Mouse (Mus musculus) kidney, embryonic 15.5 days (tissue): ENCODE data around the gene Pitpnb. TPM values are rescaled to one million over a fixed set of nuclear protein-coding genes. Genes with fewer than 3 reads are reported as not detected.
A peak's percentile ranks its signal among the peaks of the same experiment; 100 is the strongest.

Source experiments
- ATAC-seq: fragments of 200-750 bp; cut with Nextera tagmentation; replicated peaks from 2 replicates; pipeline ENCODE4 v1.8.0; 2017; ENCODE audit warnings: moderate TSS enrichment; ENCODE audit not compliant: low FRiP score
- H3K27ac ChIP-seq: fragments of 300-500 bp; sonication (generic); 2 replicates; pipeline ENCODE4 v1.5.1; 2015; ENCODE audit warnings: mild to moderate bottlenecking, inconsistent platforms
- H3K27me3 ChIP-seq: fragments of 300-500 bp; sonication (generic); 2 replicates; pipeline ENCODE4 v1.6.1; 2015; ENCODE audit warnings: inconsistent platforms
- H3K36me3 ChIP-seq: fragments of 300-500 bp; sonication (generic); 2 replicates; pipeline ENCODE4 v1.6.1; 2015; ENCODE audit warnings: inconsistent platforms
- H3K4me1 ChIP-seq: fragments of 300-500 bp; sonication (generic); 2 replicates; pipeline ENCODE4 v1.6.1; 2015; ENCODE audit warnings: inconsistent platforms
- H3K4me2 ChIP-seq: fragments of 300-500 bp; sonication (generic); 2 replicates; pipeline ENCODE4 v1.6.1; 2015; ENCODE audit warnings: moderate library complexity, mild to moderate bottlenecking, inconsistent platforms
- H3K4me3 ChIP-seq: fragments of 300-500 bp; sonication (generic); replicated peaks from 2 replicates; pipeline ENCODE4 v1.5.1; 2015; ENCODE audit warnings: mild to moderate bottlenecking, inconsistent platforms
- H3K9ac ChIP-seq: fragments of 300-500 bp; sonication (generic); 2 replicates; pipeline ENCODE4 v1.6.1; 2015; ENCODE audit warnings: mild to moderate bottlenecking, inconsistent platforms
- H3K9me3 ChIP-seq: fragments of 300-500 bp; sonication (generic); replicated peaks from 2 replicates; pipeline ENCODE4 v1.6.1; 2016; ENCODE audit warnings: inconsistent platforms
- WGBS: fragments of 180-500 bp; shearing (Covaris S2); methylation state at CpG from one replicate; pipeline ENCODE4 v1.1.7; 2015; ENCODE audit warnings: mixed read lengths; 5-methylcytosine and 5-hydroxymethylcytosine counted together
- polyA plus RNA-seq: library from polyadenylated mRNA; unstranded; fragments of >200 nt; fragmentation: Nextera tagmentation; extraction: Ambion mirVana; gene quantifications from 2 replicates; pipeline ENCODE4 v1.2.1, GENCODE M21; 2015

Gene Pitpnb
- polyA plus RNA-seq, 1 experiment from 2014 or later, result 104 TPM

GRCm38 (mm10) chr5:111313833-111314232 lies 16.7 kb upstream of the Pitpnb start:
- 77% methylated on average over 9 of the region's 9 CpGs for WGBS
- Histone ChIP-seq H3K4me1 (no peaks in the 10 kb centered on the region), H3K9ac (no peak overlapping the region), H3K27ac (no peak overlapping the region), H3K4me3 (no peak overlapping the region), H3K9me3 (no peaks in the 10 kb centered on the region), H3K36me3 (no peaks in the 10 kb centered on the region), H3K4me2 (no peak overlapping the region), H3K27me3 (no peaks in the 10 kb centered on the region)
- no peak for ATAC-seq

- no peak for ATAC-seq
- H3K27ac ChIP-seq, result no peak overlapping the region
- H3K4me1 ChIP-seq, result no peaks in the 10 kb centered on the region
- 91% methylated on average over 6 of the region's 6 CpGs for WGBS
- H3K4me2 ChIP-seq, result no peak overlapping the region
- no peak overlapping the region for H3K9ac ChIP-seq
- H3K9me3 ChIP-seq, result no peaks in the 10 kb centered on the region
- no peaks in the 10 kb centered on the region for H3K36me3 ChIP-seq
- H3K27me3 ChIP-seq, result no peaks in the 10 kb centered on the region
- H3K4me3 ChIP-seq, result no peak overlapping the region
Observed at GRCm38 (mm10) chr5:111315061-111315460, 15.5 kb upstream of the Pitpnb start.

- Histone ChIP-seq H3K27ac (no peak overlapping the region), H3K4me3 (no peak overlapping the region), H3K36me3 (no peaks in the 10 kb centered on the region), H3K4me1 (no peaks in the 10 kb centered on the region), H3K9me3 (no peaks in the 10 kb centered on the region), H3K27me3 (no peaks in the 10 kb centered on the region), H3K9ac (no peak overlapping the region), H3K4me2 (no peak overlapping the region)
- no peak for ATAC-seq
- WGBS, result 89% methylated on average over 3 of the region's 3 CpGs
Observed at GRCm38 (mm10) chr5:111317526-111317925, 13.0 kb upstream of the Pitpnb start.

- H3K9me3 ChIP-seq, result no peaks in the 10 kb centered on the region
- H3K27ac ChIP-seq, result no peak overlapping the region
- no peak for ATAC-seq
- 43% methylated on average over 1 of the region's 1 CpGs for WGBS
- peaks cover 2% of the 10 kb centered on the region; the same call in 1 of the 2 replicates for H3K4me1 ChIP-seq
- H3K4me2 ChIP-seq, result no peak overlapping the region
- H3K4me3 ChIP-seq, result no peak overlapping the region
- no peak overlapping the region for H3K9ac ChIP-seq
- H3K36me3 ChIP-seq, result no peaks in the 10 kb centered on the region
- no peaks in the 10 kb centered on the region for H3K27me3 ChIP-seq
Observed at GRCm38 (mm10) chr5:111318946-111319345, 11.6 kb upstream of the Pitpnb start.

GRCm38 (mm10) chr5:111325813-111326212 lies 4.8 kb upstream of the Pitpnb start:
- Histone ChIP-seq H3K27ac (no peak overlapping the region), H3K4me3 (no peak overlapping the region), H3K36me3 (no peaks in the 10 kb centered on the region), H3K9ac (no peak overlapping the region), H3K9me3 (no peaks in the 10 kb centered on the region), H3K27me3 (no peaks in the 10 kb centered on the region), H3K4me2 (no peak overlapping the region), H3K4me1 (peaks cover 8% of the 10 kb centered on the region)
- 14% methylated on average over 1 of the region's 1 CpGs for WGBS
- no peak for ATAC-seq

GRCm38 (mm10) chr5:111327420-111327819 lies 3.1 kb upstream of the Pitpnb start:
- Histone ChIP-seq H3K36me3 (no peaks in the 10 kb centered on the region), H3K9ac (no peak overlapping the region), H3K4me1 (peaks cover 19% of the 10 kb centered on the region), H3K27ac (no peak overlapping the region), H3K27me3 (no peaks in the 10 kb centered on the region), H3K4me2 (no peak overlapping the region), H3K9me3 (no peaks in the 10 kb centered on the region), H3K4me3 (no peak overlapping the region)
- 77% methylated on average over 7 of the region's 7 CpGs for WGBS
- ATAC-seq, result no peak

- Histone ChIP-seq H3K9ac (peak overlapping the region; percentile 97), H3K4me1 (peaks cover 18% of the 10 kb centered on the region), H3K36me3 (peaks cover 16% of the 10 kb centered on the region), H3K27me3 (no peaks in the 10 kb centered on the region), H3K4me2 (peak overlapping the region; percentile 78), H3K9me3 (no peaks in the 10 kb centered on the region), H3K27ac (peak overlapping the region; percentile 89), H3K4me3 (peak overlapping the region; percentile 91)
- 23% methylated on average over 10 of the region's 10 CpGs for WGBS
- ATAC-seq, result peak; percentile 45
Observed at GRCm38 (mm10) chr5:111329782-111330416, 664 bp upstream of the Pitpnb start.

GRCm38 (mm10) chr5:111331099-111331435 lies 504 bp downstream of the Pitpnb start:
- WGBS, result under 1% methylated on average over 14 of the region's 14 CpGs
- ATAC-seq, result no peak
- peaks cover 18% of the 10 kb centered on the region for H3K4me1 ChIP-seq

GRCm38 (mm10) chr5:111335939-111336691 lies 5.6 kb downstream of the Pitpnb start:
- Histone ChIP-seq H3K27ac (no peak overlapping the region), H3K4me3 (no peak overlapping the region), H3K9ac (no peak overlapping the region), H3K9me3 (no peaks in the 10 kb centered on the region), H3K27me3 (no peaks in the 10 kb centered on the region), H3K4me1 (peaks cover 13% of the 10 kb centered on the region), H3K36me3 (peaks cover 68% of the 10 kb centered on the region), H3K4me2 (no peak overlapping the region)
- WGBS, result 86% methylated on average over 8 of the region's 8 CpGs
- ATAC-seq, result no peak

More at GRCm38 (mm10) chr5:111331099-111331435, 504 bp downstream of the Pitpnb start:
- peak overlapping the region; percentile 97 for H3K9ac ChIP-seq
- peak overlapping the region; percentile 89 for H3K27ac ChIP-seq
- no peaks in the 10 kb centered on the region for H3K27me3 ChIP-seq
- peak overlapping the region; percentile 91 for H3K4me3 ChIP-seq
- peak overlapping the region; percentile 78 for H3K4me2 ChIP-seq
- no peaks in the 10 kb centered on the region for H3K9me3 ChIP-seq
- peaks cover 26% of the 10 kb centered on the region for H3K36me3 ChIP-seq

- Histone ChIP-seq H3K27ac (no peak overlapping the region), H3K27me3 (no peaks in the 10 kb centered on the region), H3K36me3 (peaks cover 88% of the 10 kb centered on the region), H3K9me3 (no peaks in the 10 kb centered on the region), H3K4me3 (no peak overlapping the region), H3K4me1 (no peaks in the 10 kb centered on the region), H3K9ac (no peak overlapping the region), H3K4me2 (no peak overlapping the region)
- WGBS, result 53% methylated on average over 5 of the region's 5 CpGs
- no peak for ATAC-seq
Observed at GRCm38 (mm10) chr5:111341609-111342008, 11.0 kb downstream of the Pitpnb start.

GRCm38 (mm10) chr5:111344721-111345400 lies 14.3 kb downstream of the Pitpnb start:
- no peak overlapping the region for H3K9ac ChIP-seq
- H3K4me1 ChIP-seq, result no peaks in the 10 kb centered on the region
- no peak for ATAC-seq
- H3K4me2 ChIP-seq, result no peak overlapping the region
- no peaks in the 10 kb centered on the region for H3K9me3 ChIP-seq
- H3K36me3 ChIP-seq, result peaks cover 95% of the 10 kb centered on the region
- 85% methylated on average over 2 of the region's 2 CpGs for WGBS
- H3K27me3 ChIP-seq, result no peaks in the 10 kb centered on the region
- no peak overlapping the region for H3K4me3 ChIP-seq
- H3K27ac ChIP-seq, result no peak overlapping the region
